Mouse (Mus musculus): ENCODE results near the gene Olfr798.

Olfr798 gene

GRCm38 (mm10) chr10:129627834-129628233 lies at the start of gene Olfr798:
Gene Olfr798 (minus strand): TSS chr10:129627934.
- DNase-seq: no peak

DNA sequence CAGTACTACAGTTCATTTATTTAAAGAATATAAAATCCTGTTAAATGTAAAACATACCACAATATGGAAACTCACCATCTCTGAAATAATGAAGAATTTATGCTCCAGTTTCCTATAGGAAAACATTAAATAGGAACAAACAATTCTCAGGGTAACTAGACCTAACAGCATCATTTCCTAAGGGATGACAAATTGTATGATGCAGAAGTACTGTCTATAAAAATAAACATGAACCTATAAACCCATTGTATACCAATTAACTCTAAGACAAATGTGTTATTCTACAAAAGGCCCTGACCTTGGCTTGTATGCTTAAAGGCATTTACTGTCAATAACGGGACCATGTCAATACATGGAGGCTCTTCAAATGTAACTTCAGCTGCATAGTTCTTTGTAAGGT lies 46.0 kb upstream of the Olfr798 start, which contains the start of gene Olfr801:
Gene Olfr801, minus strand, starts transcription at position 101 of the 400 bp plus-strand sequence.
- no peak for DNase-seq

DNA sequence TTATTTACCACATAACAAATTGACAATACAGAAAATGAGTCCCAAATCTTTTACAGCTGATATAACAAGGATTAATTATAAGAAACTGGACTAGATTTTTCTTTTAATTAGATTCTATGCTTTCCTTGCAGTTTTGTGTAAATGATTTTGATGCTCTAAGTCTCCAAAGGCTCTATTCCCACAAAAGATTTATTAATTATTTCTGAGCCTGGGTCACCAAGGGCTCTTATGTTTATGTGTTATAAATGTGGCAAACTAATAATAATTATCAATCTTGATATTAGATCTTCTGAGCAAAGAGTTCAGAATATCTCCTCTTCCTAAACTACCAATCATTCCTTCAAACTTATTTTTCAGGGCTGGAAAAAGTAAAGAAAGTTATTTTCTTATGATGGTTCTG lies 29.7 kb upstream of the Olfr798 start, which contains the start of gene Olfr800:
Gene Olfr800, plus strand, starts transcription at position 301 of the 400 bp plus-strand sequence.
- DNase-seq: no peak

DNA sequence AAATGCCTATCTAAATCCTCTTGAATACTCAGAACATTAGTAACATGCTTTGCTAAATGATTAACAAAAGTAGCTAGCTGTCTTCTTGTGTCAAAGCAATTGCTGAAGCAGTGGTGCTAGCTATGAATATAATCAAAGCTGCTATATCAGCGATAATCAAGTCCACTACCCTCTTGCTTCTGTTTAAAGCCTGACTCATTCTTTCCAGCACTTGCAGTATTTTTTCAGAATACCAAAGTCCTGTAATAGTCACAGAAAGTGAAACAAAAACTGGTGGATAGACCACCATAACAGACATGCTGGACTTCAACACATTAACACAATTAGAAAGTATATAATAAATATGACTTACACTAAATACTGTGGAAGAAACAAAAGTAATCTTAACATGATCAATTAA lies 24.0 kb upstream of the Olfr798 start:
- no peak for DNase-seq

DNA sequence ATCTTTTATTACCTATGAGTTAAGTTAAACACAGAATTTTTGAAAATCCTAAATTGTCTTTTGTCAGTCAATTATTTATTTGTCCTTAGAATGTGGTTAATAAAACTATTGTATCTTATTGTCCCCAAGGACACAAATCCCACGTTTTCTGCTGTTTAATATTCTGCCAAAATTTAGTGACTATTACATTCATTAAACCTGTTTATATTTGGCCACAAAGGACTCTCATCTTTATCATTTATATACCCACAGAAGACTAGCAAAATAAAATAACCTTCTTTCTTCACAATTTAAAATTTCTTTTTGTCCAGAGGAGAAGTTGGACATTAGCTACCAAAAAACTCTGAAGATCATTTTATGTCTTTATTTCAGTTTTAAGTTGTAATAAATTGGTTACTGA lies 9.4 kb upstream of the Olfr798 start, which contains the start of gene Olfr799:
Gene Olfr799, plus strand, starts transcription at position 301 of the 400 bp plus-strand sequence.
- DNase-seq: no peak

GRCm38 (mm10) chr10:129623251-129623650 lies 4.5 kb downstream of the Olfr798 start:
- DNase-seq: no peak

DNA sequence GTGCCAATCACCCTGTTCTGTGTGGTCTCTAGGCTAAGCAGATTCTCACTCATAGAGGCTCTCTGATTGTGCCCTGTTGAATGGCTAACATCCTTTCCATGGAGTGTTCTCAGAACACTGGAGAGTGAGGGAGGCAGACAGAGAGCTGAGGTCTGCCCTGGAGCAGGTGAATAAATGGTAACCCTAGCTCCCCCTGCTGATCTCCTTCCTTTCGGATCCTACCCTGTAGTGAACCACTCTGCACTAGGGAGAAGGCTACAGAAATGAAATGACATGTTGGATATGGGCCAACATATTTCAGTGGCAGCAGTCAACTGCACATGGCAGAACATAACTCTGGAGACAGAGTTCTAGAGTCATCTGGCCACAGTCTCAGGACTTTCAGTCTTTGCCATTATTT lies 6.0 kb downstream of the Olfr798 start:
- no peak for DNase-seq

- no peak for DNase-seq
Measured at GRCm38 (mm10) chr10:129612470-129612869, 15.3 kb downstream of the Olfr798 start, which contains the start of gene Olfr796. Gene Olfr796 (minus strand): TSS chr10:129612570.

DNA sequence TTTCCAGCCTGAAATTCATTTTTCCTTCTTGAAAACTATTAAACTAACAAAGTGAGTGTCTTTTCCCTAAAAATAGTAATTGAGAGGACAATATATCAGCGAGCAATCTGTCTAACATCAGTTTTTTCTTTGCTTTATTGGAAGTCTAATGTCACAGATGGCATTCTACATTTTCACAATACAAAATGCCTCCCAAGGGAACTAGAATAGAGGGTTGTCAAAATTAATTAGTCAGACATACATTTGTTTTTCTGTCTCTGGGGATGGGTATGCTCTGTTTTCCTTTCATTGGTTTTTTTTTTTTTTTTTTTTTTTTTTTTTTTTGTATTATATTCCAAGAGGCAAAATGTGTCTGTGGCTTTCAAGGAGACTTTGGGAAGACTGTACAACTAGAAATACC lies 50.7 kb downstream of the Olfr798 start:
- no peak for DNase-seq

All from layer of hippocampus, adult 9-11 months (tissue).